Mouse (Mus musculus): ENCODE measurements around the gene Pitx3.
A peak's percentile ranks its signal among the peaks of the same experiment; 100 is the strongest.
"Not testable (repeated sequence)": the region's sequence is repeated elsewhere in the genome, so short reads cannot be mapped to it uniquely, and the experiment has no call there.

Gene Pitx3

GRCm38 (mm10) chr19:46131694-46132525 lies 16.2 kb downstream of the Pitx3 start, which contains the start of gene Elovl3:
Gene Elovl3, plus strand, starts transcription at chr19:46131897.
- no peak for DNase-seq (ENCODE audit: low spot score)

- DNase-seq (ENCODE audit: low spot score), result no peak
These were observed 16.8 kb downstream of the Pitx3 start for GRCm38 (mm10) chr19:46131283-46131682.

- DNase-seq (ENCODE audit: low spot score), result not testable (repeated sequence)
These were observed 18.4 kb downstream of the Pitx3 start for GRCm38 (mm10) chr19:46129737-46130136.

GRCm38 (mm10) chr19:46126301-46126700 lies 21.8 kb downstream of the Pitx3 start:
- DNase-seq (ENCODE audit: low spot score), result no peak

- DNase-seq (ENCODE audit: low spot score), result peak; percentile 41
These were observed 23.5 kb downstream of the Pitx3 start for GRCm38 (mm10) chr19:46124651-46125050.

- no peak for DNase-seq (ENCODE audit: low spot score)
These were observed 24.2 kb downstream of the Pitx3 start for GRCm38 (mm10) chr19:46123876-46124275.

GRCm38 (mm10) chr19:46120872-46121271 lies 27.3 kb downstream of the Pitx3 start:
- DNase-seq (ENCODE audit: low spot score), result no peak

- DNase-seq (ENCODE audit: low spot score), result no peak
These were observed 28.7 kb downstream of the Pitx3 start for GRCm38 (mm10) chr19:46119458-46119857.

- no peak for DNase-seq (ENCODE audit: low spot score)
These were observed 33.5 kb downstream of the Pitx3 start for GRCm38 (mm10) chr19:46114617-46115016.

- DNase-seq (ENCODE audit: low spot score), result no peak
These were observed 37.3 kb downstream of the Pitx3 start for GRCm38 (mm10) chr19:46110781-46111180.

GRCm38 (mm10) chr19:46110214-46110613 lies 37.9 kb downstream of the Pitx3 start:
- no peak for DNase-seq (ENCODE audit: low spot score)

- no peak for DNase-seq (ENCODE audit: low spot score)
These were observed 44.0 kb downstream of the Pitx3 start for GRCm38 (mm10) chr19:46104187-46104557.

- no peak for DNase-seq (ENCODE audit: low spot score)
These were observed 44.5 kb downstream of the Pitx3 start for GRCm38 (mm10) chr19:46103437-46104186.

GRCm38 (mm10) chr19:46099561-46099960 lies 48.6 kb downstream of the Pitx3 start:
- no peak for DNase-seq (ENCODE audit: low spot score)

- DNase-seq (ENCODE audit: low spot score), result no peak
These were observed 51.7 kb downstream of the Pitx3 start for GRCm38 (mm10) chr19:46096396-46096795.

GRCm38 (mm10) chr19:46095291-46095690 lies 52.8 kb downstream of the Pitx3 start:
- no peak for DNase-seq (ENCODE audit: low spot score)

- DNase-seq (ENCODE audit: low spot score), result no peak
These were observed 54.0 kb downstream of the Pitx3 start for GRCm38 (mm10) chr19:46094144-46094543.

GRCm38 (mm10) chr19:46091641-46092040 lies 56.5 kb downstream of the Pitx3 start:
- DNase-seq (ENCODE audit: low spot score), result no peak

- DNase-seq (ENCODE audit: low spot score), result peak; percentile 78
These were observed 60.3 kb downstream of the Pitx3 start for GRCm38 (mm10) chr19:46087871-46088270.

- no peak for DNase-seq (ENCODE audit: low spot score)
These were observed 61.8 kb downstream of the Pitx3 start for GRCm38 (mm10) chr19:46086337-46086736.
